Mouse (Mus musculus): ENCODE results near the gene Fkbp3.
A peak's percentile ranks its signal among the peaks of the same experiment; 100 is the strongest.
"Not testable (repeated sequence)": the region's sequence is repeated elsewhere in the genome, so short reads cannot be mapped to it uniquely, and the experiment has no call there.

DNA sequence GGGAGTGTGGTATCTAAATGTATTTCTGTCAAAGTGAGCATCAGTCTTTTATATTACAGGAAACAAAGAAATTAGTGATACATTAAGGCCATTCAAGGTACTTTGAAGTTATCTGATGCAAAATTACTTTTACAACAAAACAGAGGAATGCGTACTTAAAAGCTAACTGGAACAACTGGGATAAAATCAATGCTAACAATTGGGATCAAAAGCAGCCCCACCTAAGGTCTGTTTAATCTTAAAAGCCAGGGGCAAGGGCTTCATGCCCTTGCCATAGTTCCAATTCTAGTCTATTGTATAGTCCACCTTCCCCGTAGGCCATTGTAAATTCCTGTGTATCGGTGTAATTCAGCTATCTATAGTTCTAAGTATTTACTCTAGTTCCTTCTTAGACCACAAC, 41.2 kb upstream of the Fkbp3 start:
- not testable (repeated sequence) for TF ChIP-seq CTCF (conservative IDR thresholded peaks at IDR 0.05; ENCODE audit: low read length); POU5F1 (IDR thresholded peaks at IDR 0.05; ENCODE audit: borderline replicate concordance, low read length)
- TF ChIP-seq NANOG (IDR thresholded peaks at IDR 0.05; ENCODE audit: borderline replicate concordance, low read length), result peak; percentile 90

Data from E14TG2a.4 (cell line).